Mouse (Mus musculus): ENCODE measurements around the gene Mrps5. TPM values are rescaled to one million over a fixed set of nuclear protein-coding genes. Genes with fewer than 3 reads are reported as not detected.

The Mrps5 gene
- polyA plus RNA-seq, 1 experiment from 2014 or later: 146 TPM

DNA sequence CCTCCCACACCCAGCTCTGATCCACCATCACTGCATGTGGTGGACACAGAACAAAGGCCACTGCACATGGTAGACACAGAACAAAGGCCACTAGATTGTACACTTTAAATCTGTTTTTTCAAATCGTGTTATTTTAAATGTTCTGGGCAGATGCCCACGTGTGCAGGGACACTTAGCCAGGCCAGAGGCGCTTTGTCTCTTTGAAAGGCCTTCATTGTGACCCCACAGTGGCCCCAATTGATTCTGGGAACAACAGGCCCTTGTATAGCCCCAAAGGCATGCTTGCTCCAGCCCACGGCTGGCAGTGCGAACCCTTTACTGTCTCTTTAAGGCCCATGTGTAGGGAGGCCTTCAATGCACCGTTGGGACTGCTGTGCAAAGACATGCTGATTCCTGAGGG lies 40.3 kb downstream of the Mrps5 start:
- Histone ChIP-seq H3K4me2 (replicated peaks; ENCODE audit: low read depth, low read length) (no peak overlapping the region), H3K4me1 (ENCODE audit: control insufficient read depth, insufficient read depth, low read length) (no peaks in the 10 kb centered on the region), H3K27me3 (ENCODE audit: control insufficient read depth, insufficient read depth, low read length) (no peaks in the 10 kb centered on the region), H3K36me3 (ENCODE audit: control insufficient read depth, insufficient read depth, low read length) (no peaks in the 10 kb centered on the region), H3K9ac (ENCODE audit: low read depth, low read length) (no peak overlapping the region), H3K9me3 (ENCODE audit: control insufficient read depth, low read length) (no peaks in the 10 kb centered on the region), H3K4me3 (ENCODE audit: low read length) (no peak overlapping the region), H3K27ac (ENCODE audit: low read depth, low read length) (no peak overlapping the region)
- 81% methylated on average over 6 of the region's 6 CpGs for WGBS
- no peak for ATAC-seq (ENCODE audit: low FRiP score, low TSS enrichment)

GRCm38 (mm10) chr2:127627990-127628570 lies 41.1 kb downstream of the Mrps5 start:
- 80% methylated on average over 6 of the region's 6 CpGs for WGBS
- H3K4me1 ChIP-seq (ENCODE audit: control insufficient read depth, insufficient read depth, low read length): no peaks in the 10 kb centered on the region
- no peak overlapping the region for H3K4me3 ChIP-seq (ENCODE audit: low read length)
- no peak overlapping the region for H3K27ac ChIP-seq (ENCODE audit: low read depth, low read length)
- no peaks in the 10 kb centered on the region for H3K36me3 ChIP-seq (ENCODE audit: control insufficient read depth, insufficient read depth, low read length)
- H3K9ac ChIP-seq (ENCODE audit: low read depth, low read length): no peak overlapping the region
- no peak overlapping the region for H3K4me2 ChIP-seq (replicated peaks; ENCODE audit: low read depth, low read length)
- no peaks in the 10 kb centered on the region for H3K27me3 ChIP-seq (ENCODE audit: control insufficient read depth, insufficient read depth, low read length)
- H3K9me3 ChIP-seq (ENCODE audit: control insufficient read depth, low read length): no peaks in the 10 kb centered on the region
- ATAC-seq (ENCODE audit: low FRiP score, low TSS enrichment): no peak

GRCm38 (mm10) chr2:127632601-127633000 lies 45.6 kb downstream of the Mrps5 start:
- Histone ChIP-seq H3K36me3 (ENCODE audit: control insufficient read depth, insufficient read depth, low read length) (no peaks in the 10 kb centered on the region), H3K4me1 (ENCODE audit: control insufficient read depth, insufficient read depth, low read length) (no peaks in the 10 kb centered on the region), H3K27me3 (ENCODE audit: control insufficient read depth, insufficient read depth, low read length) (no peaks in the 10 kb centered on the region), H3K9me3 (ENCODE audit: control insufficient read depth, low read length) (no peaks in the 10 kb centered on the region), H3K4me2 (replicated peaks; ENCODE audit: low read depth, low read length) (no peak overlapping the region), H3K9ac (ENCODE audit: low read depth, low read length) (no peak overlapping the region), H3K27ac (ENCODE audit: low read depth, low read length) (no peak overlapping the region), H3K4me3 (ENCODE audit: low read length) (no peak overlapping the region)
- no peak for ATAC-seq (ENCODE audit: low FRiP score, low TSS enrichment)
- WGBS: 68% methylated on average over 2 of the region's 2 CpGs

DNA sequence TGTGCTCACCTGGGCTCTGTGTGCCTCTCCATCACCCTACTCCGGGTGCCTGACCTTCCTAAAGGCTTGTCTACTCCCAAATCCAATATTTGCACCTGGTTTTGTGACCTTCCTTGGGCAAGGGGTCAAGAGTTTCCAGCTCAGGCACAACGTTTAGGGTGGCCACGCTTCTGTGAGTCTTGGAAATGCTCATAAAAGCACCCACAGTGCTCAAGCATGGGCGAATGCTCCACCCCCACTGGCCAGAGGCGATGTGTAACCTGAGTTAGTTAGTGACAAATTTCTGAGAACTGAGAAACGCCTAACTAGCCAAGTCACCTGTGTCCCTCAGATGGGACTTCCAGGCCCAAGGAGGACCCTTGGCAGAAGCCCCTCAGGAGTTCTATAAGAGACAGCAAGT lies 48.6 kb downstream of the Mrps5 start:
- H3K36me3 ChIP-seq (ENCODE audit: control insufficient read depth, insufficient read depth, low read length): no peaks in the 10 kb centered on the region
- H3K9ac ChIP-seq (ENCODE audit: low read depth, low read length): no peak overlapping the region
- H3K4me1 ChIP-seq (ENCODE audit: control insufficient read depth, insufficient read depth, low read length): no peaks in the 10 kb centered on the region
- no peaks in the 10 kb centered on the region for H3K27me3 ChIP-seq (ENCODE audit: control insufficient read depth, insufficient read depth, low read length)
- H3K9me3 ChIP-seq (ENCODE audit: control insufficient read depth, low read length): no peaks in the 10 kb centered on the region
- ATAC-seq (ENCODE audit: low FRiP score, low TSS enrichment): peak; percentile 69
- 44% methylated on average over 6 of the region's 6 CpGs for WGBS
- no peak overlapping the region for H3K27ac ChIP-seq (ENCODE audit: low read depth, low read length)
- no peak overlapping the region for H3K4me3 ChIP-seq (ENCODE audit: low read length)
- H3K4me2 ChIP-seq (replicated peaks; ENCODE audit: low read depth, low read length): no peak overlapping the region

GRCm38 (mm10) chr2:127638973-127639372 lies 52.0 kb downstream of the Mrps5 start:
- no peak overlapping the region for H3K9ac ChIP-seq (ENCODE audit: low read depth, low read length)
- 77% methylated on average over 9 of the region's 9 CpGs for WGBS
- H3K27ac ChIP-seq (ENCODE audit: low read depth, low read length): no peak overlapping the region
- H3K27me3 ChIP-seq (ENCODE audit: control insufficient read depth, insufficient read depth, low read length): no peaks in the 10 kb centered on the region
- no peak for ATAC-seq (ENCODE audit: low FRiP score, low TSS enrichment)
- no peak overlapping the region for H3K4me2 ChIP-seq (replicated peaks; ENCODE audit: low read depth, low read length)
- H3K4me3 ChIP-seq (ENCODE audit: low read length): no peak overlapping the region
- H3K9me3 ChIP-seq (ENCODE audit: control insufficient read depth, low read length): no peaks in the 10 kb centered on the region
- H3K36me3 ChIP-seq (ENCODE audit: control insufficient read depth, insufficient read depth, low read length): no peaks in the 10 kb centered on the region
- no peaks in the 10 kb centered on the region for H3K4me1 ChIP-seq (ENCODE audit: control insufficient read depth, insufficient read depth, low read length)

DNA sequence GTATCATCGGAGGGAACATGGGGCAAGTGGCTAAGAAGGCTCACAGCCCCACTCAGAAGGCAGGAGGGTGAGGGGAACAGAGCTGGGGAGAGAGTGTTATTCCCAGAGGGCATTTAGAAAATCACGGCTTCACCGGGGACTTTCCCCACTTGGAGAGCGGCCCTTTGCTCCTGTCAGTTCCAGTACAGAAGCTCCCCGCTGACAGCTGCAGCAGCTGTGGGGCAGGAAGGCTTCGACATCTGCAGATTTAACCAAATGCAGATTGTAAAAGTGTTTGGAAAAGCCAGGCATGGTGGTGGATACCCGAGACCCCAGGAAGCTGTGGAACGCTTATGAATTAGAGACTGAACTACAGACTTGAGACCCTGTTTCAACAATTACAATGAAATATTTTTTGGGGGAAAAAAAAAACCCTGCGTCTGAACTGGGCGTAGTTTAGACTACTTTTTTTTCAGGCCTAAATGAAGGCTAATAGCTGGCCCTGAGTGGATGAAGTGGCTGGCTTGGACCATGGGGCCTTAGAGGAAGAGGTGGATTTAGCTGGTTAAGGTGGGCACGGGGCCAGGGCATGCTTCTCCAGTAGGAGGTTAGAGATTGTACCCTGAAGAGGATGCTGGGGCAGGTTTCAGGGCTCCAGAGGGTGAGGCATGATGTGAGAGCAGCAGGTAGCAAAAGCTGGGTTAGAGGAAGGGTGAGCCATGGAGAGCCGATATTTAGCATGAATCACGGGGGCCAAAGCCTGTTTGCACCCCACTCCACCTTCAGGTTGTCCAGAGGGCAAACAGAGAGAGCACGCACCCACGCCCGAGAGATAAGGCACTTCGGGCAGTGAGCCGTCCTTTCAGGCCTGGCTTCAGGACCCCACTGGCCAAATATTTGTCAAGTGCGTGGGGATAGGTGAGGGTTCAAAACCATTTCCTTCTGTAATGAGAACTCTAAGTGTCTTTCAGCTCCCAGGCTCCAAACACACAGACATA lies 57.0 kb downstream of the Mrps5 start:
- Histone ChIP-seq H3K27ac (ENCODE audit: low read depth, low read length) (no peak overlapping the region), H3K4me1 (ENCODE audit: control insufficient read depth, insufficient read depth, low read length) (no peaks in the 10 kb centered on the region), H3K4me2 (replicated peaks; ENCODE audit: low read depth, low read length) (no peak overlapping the region), H3K4me3 (ENCODE audit: low read length) (no peak overlapping the region), H3K36me3 (ENCODE audit: control insufficient read depth, insufficient read depth, low read length) (no peaks in the 10 kb centered on the region), H3K9ac (ENCODE audit: low read depth, low read length) (no peak overlapping the region), H3K27me3 (ENCODE audit: control insufficient read depth, insufficient read depth, low read length) (no peaks in the 10 kb centered on the region), H3K9me3 (ENCODE audit: control insufficient read depth, low read length) (no peaks in the 10 kb centered on the region)
- 59% methylated on average over 19 of the region's 19 CpGs for WGBS
- ATAC-seq (ENCODE audit: low FRiP score, low TSS enrichment): no peak

GRCm38 (mm10) chr2:127646875-127647274 lies 59.9 kb downstream of the Mrps5 start:
- Histone ChIP-seq H3K36me3 (ENCODE audit: control insufficient read depth, insufficient read depth, low read length) (no peaks in the 10 kb centered on the region), H3K4me2 (replicated peaks; ENCODE audit: low read depth, low read length) (no peak overlapping the region), H3K27me3 (ENCODE audit: control insufficient read depth, insufficient read depth, low read length) (no peaks in the 10 kb centered on the region), H3K9me3 (ENCODE audit: control insufficient read depth, low read length) (no peaks in the 10 kb centered on the region), H3K4me1 (ENCODE audit: control insufficient read depth, insufficient read depth, low read length) (no peaks in the 10 kb centered on the region), H3K9ac (ENCODE audit: low read depth, low read length) (no peak overlapping the region), H3K4me3 (ENCODE audit: low read length) (no peak overlapping the region), H3K27ac (ENCODE audit: low read depth, low read length) (no peak overlapping the region)
- 75% methylated on average over 5 of the region's 5 CpGs for WGBS
- ATAC-seq (ENCODE audit: low FRiP score, low TSS enrichment): no peak

- WGBS: 93% methylated on average over 6 of the region's 6 CpGs
- Histone ChIP-seq H3K27me3 (ENCODE audit: control insufficient read depth, insufficient read depth, low read length) (no peaks in the 10 kb centered on the region; the same call in 1 of the 2 replicates), H3K4me2 (replicated peaks; ENCODE audit: low read depth, low read length) (no peak overlapping the region)
These were observed 61.1 kb downstream of the Mrps5 start for GRCm38 (mm10) chr2:127648145-127648544.

GRCm38 (mm10) chr2:127649921-127650320 lies 62.9 kb downstream of the Mrps5 start:
- H3K4me2 ChIP-seq (replicated peaks; ENCODE audit: low read depth, low read length): no peak overlapping the region
- H3K27me3 ChIP-seq (ENCODE audit: control insufficient read depth, insufficient read depth, low read length): peaks cover 4% of the 10 kb centered on the region
- no peaks in the 10 kb centered on the region for H3K36me3 ChIP-seq (ENCODE audit: control insufficient read depth, insufficient read depth, low read length)
- no peaks in the 10 kb centered on the region for H3K4me1 ChIP-seq (ENCODE audit: control insufficient read depth, insufficient read depth, low read length)
- H3K4me3 ChIP-seq (ENCODE audit: low read length): no peak overlapping the region
- no peaks in the 10 kb centered on the region for H3K9me3 ChIP-seq (ENCODE audit: control insufficient read depth, low read length)
- no peak for ATAC-seq (ENCODE audit: low FRiP score, low TSS enrichment)
- WGBS: 58% methylated on average over 5 of the region's 5 CpGs
- no peak overlapping the region for H3K27ac ChIP-seq (ENCODE audit: low read depth, low read length)
- H3K9ac ChIP-seq (ENCODE audit: low read depth, low read length): no peak overlapping the region

More at GRCm38 (mm10) chr2:127648145-127648544, 61.1 kb downstream of the Mrps5 start:
- no peaks in the 10 kb centered on the region for H3K36me3 ChIP-seq (ENCODE audit: control insufficient read depth, insufficient read depth, low read length)
- no peak overlapping the region for H3K4me3 ChIP-seq (ENCODE audit: low read length)
- H3K27ac ChIP-seq (ENCODE audit: low read depth, low read length): no peak overlapping the region
- ATAC-seq (ENCODE audit: low FRiP score, low TSS enrichment): no peak
- no peak overlapping the region for H3K9ac ChIP-seq (ENCODE audit: low read depth, low read length)
- no peaks in the 10 kb centered on the region for H3K9me3 ChIP-seq (ENCODE audit: control insufficient read depth, low read length)
- no peaks in the 10 kb centered on the region for H3K4me1 ChIP-seq (ENCODE audit: control insufficient read depth, insufficient read depth, low read length)

Measured in kidney, embryonic 14.5 days (tissue).